ENCODE assay signal across 8 mouse cellular contexts in genomic region chr14:22817346-22818201, GRCm38 (mm10).
DNase-seq lines count a peak whose midpoint lies in the region; ATAC-seq lines count a peak whose summit lies in the region.
"Had no signal": no experiment of that assay in that cellular context is flagged by ENCODE, and none has a peak within 500 bp of the region (broad histone marks: within the 10 kb centered on the region; RNA-seq: fewer than 3 reads in every experiment).

No protein-coding gene starts in this region.

- DNase-seq in urinary bladder, postnatal 14 days (ENCODE audit: low spot score), result peak; percentile 28
- DNase-seq in urinary bladder, adult 2 months (ENCODE audit: low spot score), result no peak
- DNase-seq in embryo, embryonic 9.5 days (ENCODE audit: extremely low spot score), result peak; percentile 63
- DNase-seq in kidney, postnatal 4 days, result peak; percentile 66 to 75
- DNase-seq in thymus, adult 18-20 months, result no peak
- no peak for DNase-seq in thymus, postnatal 4 days
- DNase-seq: liver, embryonic 13.5 days had no signal

- ATAC-seq in erythroid progenitor cell, adult 5-6 weeks (replicated peaks; ENCODE audit: low FRiP score, poor library complexity, severe bottlenecking), result no peak

Comparison
In these comparisons a context has a peak if more than half of its experiments do, and no peak if none do; other contexts are left out.
1. DNase-seq: peak in urinary bladder, postnatal 14 days (single experiment), embryo, embryonic 9.5 days (single experiment) and kidney, postnatal 4 days (2 of 2); none in urinary bladder, adult 2 months (single experiment), thymus, adult 18-20 months (0 of 2) and thymus, postnatal 4 days (single experiment).